Mouse (Mus musculus) megakaryocyte, embryonic 14.5 days (primary cell): Measurements from ENCODE around the gene Myof. TPM values are rescaled to one million over a fixed set of nuclear protein-coding genes. Genes with fewer than 3 reads are reported as not detected.

Experiments used
- H3K27me3 ChIP-seq: replicated peaks from 2 replicates; pipeline ENCODE3; 2012; ENCODE audit warnings: inconsistent platforms
- H3K36me3 ChIP-seq: replicated peaks from 2 replicates; pipeline ENCODE3; 2012; ENCODE audit warnings: low read length, inconsistent platforms, mixed read lengths
- H3K4me1 ChIP-seq: 2 replicates; pipeline ENCODE4 v1.6.1; 2012; ENCODE audit warnings: inconsistent platforms
- H3K4me3 ChIP-seq: replicated peaks from 2 replicates; pipeline ENCODE3; 2012; ENCODE audit warnings: moderate library complexity, mild to moderate bottlenecking, inconsistent platforms
- H3K9me3 ChIP-seq: 2 replicates; pipeline ENCODE4 v1.6.1; 2012; ENCODE audit warnings: inconsistent platforms
- FLI1 ChIP-seq: IDR thresholded peaks from 2 replicates; pipeline ENCODE4 v1.6.1; 2012; ENCODE audit warnings: low read length, inconsistent platforms, mixed read lengths
- GATA1 ChIP-seq: IDR thresholded peaks from 3 replicates; pipeline ENCODE4 v1.6.1; 2012; ENCODE audit warnings: mixed read lengths, low read length, inconsistent platforms, borderline replicate concordance
- polyA plus RNA-seq: library from polyadenylated mRNA; stranded (reverse); fragments of >175 nt; gene quantifications from 2 replicates; pipeline ENCODE4 v1.2.3, GENCODE M21; 2012; ENCODE audit warnings: low replicate concordance; ENCODE audit not compliant: insufficient read depth

The Myof gene
- polyA plus RNA-seq, 1 experiment, result 6.2 TPM

GRCm38 (mm10) chr19:37927911-37928310, 115.5 kb downstream of the Myof start:
- H3K4me3 ChIP-seq, result no peak overlapping the region
- no peak for TF ChIP-seq GATA1
- no peaks in the 10 kb centered on the region for H3K36me3 ChIP-seq

GRCm38 (mm10) chr19:37925323-37925722, 118.1 kb downstream of the Myof start:
- no peaks in the 10 kb centered on the region for H3K36me3 ChIP-seq

More at GRCm38 (mm10) chr19:37927911-37928310, 115.5 kb downstream of the Myof start:
- H3K4me1 ChIP-seq, result no peaks in the 10 kb centered on the region
- peaks cover 3% of the 10 kb centered on the region; the same call in 1 of the 2 replicates for H3K9me3 ChIP-seq
- peaks cover 3% of the 10 kb centered on the region for H3K27me3 ChIP-seq

GRCm38 (mm10) chr19:37924266-37924665, 119.1 kb downstream of the Myof start:
- Histone ChIP-seq H3K9me3 (peaks cover 3% of the 10 kb centered on the region; the same call in 1 of the 2 replicates), H3K4me3 (no peak overlapping the region), H3K27me3 (peaks cover 8% of the 10 kb centered on the region), H3K4me1 (no peaks in the 10 kb centered on the region), H3K36me3 (no peaks in the 10 kb centered on the region)
- no peak for TF ChIP-seq GATA1
- no peak for TF ChIP-seq FLI1

More at GRCm38 (mm10) chr19:37925323-37925722, 118.1 kb downstream of the Myof start:
- Histone ChIP-seq H3K9me3 (peaks cover 3% of the 10 kb centered on the region; the same call in 1 of the 2 replicates), H3K4me1 (no peaks in the 10 kb centered on the region), H3K27me3 (peaks cover 3% of the 10 kb centered on the region), H3K4me3 (no peak overlapping the region)
- no peak for TF ChIP-seq GATA1
- no peak for TF ChIP-seq FLI1

GRCm38 (mm10) chr19:37921098-37921497, 122.3 kb downstream of the Myof start:
- Histone ChIP-seq H3K9me3 (no peaks in the 10 kb centered on the region), H3K27me3 (peaks cover 10% of the 10 kb centered on the region), H3K4me1 (peaks cover 5% of the 10 kb centered on the region; the same call in 1 of the 2 replicates), H3K4me3 (no peak overlapping the region), H3K36me3 (no peaks in the 10 kb centered on the region)
- TF ChIP-seq FLI1 (no peak), GATA1 (no peak)

GRCm38 (mm10) chr19:37918515-37918932, 124.9 kb downstream of the Myof start:
- Histone ChIP-seq H3K4me3 (no peak overlapping the region), H3K36me3 (no peaks in the 10 kb centered on the region), H3K9me3 (no peaks in the 10 kb centered on the region), H3K4me1 (peaks cover 5% of the 10 kb centered on the region; the same call in 1 of the 2 replicates), H3K27me3 (peaks cover 10% of the 10 kb centered on the region)
- TF ChIP-seq FLI1, result no peak
- TF ChIP-seq GATA1, result no peak

GRCm38 (mm10) chr19:37914261-37914660, 129.1 kb downstream of the Myof start:
- Histone ChIP-seq H3K4me3 (no peak overlapping the region), H3K36me3 (no peaks in the 10 kb centered on the region)
- TF ChIP-seq GATA1 (no peak), FLI1 (no peak)

GRCm38 (mm10) chr19:37912501-37912900, 130.9 kb downstream of the Myof start:
- peaks cover 4% of the 10 kb centered on the region for H3K27me3 ChIP-seq
- no peaks in the 10 kb centered on the region for H3K36me3 ChIP-seq
- no peak overlapping the region for H3K4me3 ChIP-seq
- no peak for TF ChIP-seq FLI1
- TF ChIP-seq GATA1, result no peak
- no peaks in the 10 kb centered on the region for H3K4me1 ChIP-seq
- no peaks in the 10 kb centered on the region for H3K9me3 ChIP-seq

More at GRCm38 (mm10) chr19:37914261-37914660, 129.1 kb downstream of the Myof start:
- Histone ChIP-seq H3K27me3 (peaks cover 6% of the 10 kb centered on the region), H3K4me1 (peaks cover 5% of the 10 kb centered on the region; the same call in 1 of the 2 replicates), H3K9me3 (no peaks in the 10 kb centered on the region)

- Histone ChIP-seq H3K4me3 (no peak overlapping the region), H3K9me3 (no peaks in the 10 kb centered on the region), H3K36me3 (no peaks in the 10 kb centered on the region), H3K27me3 (peaks cover 11% of the 10 kb centered on the region), H3K4me1 (no peaks in the 10 kb centered on the region)
- TF ChIP-seq FLI1 (no peak), GATA1 (no peak)
Observed at GRCm38 (mm10) chr19:37909830-37910261, 133.5 kb downstream of the Myof start.

- Histone ChIP-seq H3K9me3 (no peaks in the 10 kb centered on the region), H3K36me3 (no peaks in the 10 kb centered on the region), H3K4me1 (no peaks in the 10 kb centered on the region), H3K4me3 (no peak overlapping the region), H3K27me3 (peaks cover 10% of the 10 kb centered on the region)
- TF ChIP-seq FLI1, result no peak
- no peak for TF ChIP-seq GATA1
Observed at GRCm38 (mm10) chr19:37907451-37908320, 135.7 kb downstream of the Myof start.

- Histone ChIP-seq H3K36me3 (no peaks in the 10 kb centered on the region), H3K9me3 (no peaks in the 10 kb centered on the region), H3K27me3 (peaks cover 12% of the 10 kb centered on the region), H3K4me3 (no peak overlapping the region), H3K4me1 (no peaks in the 10 kb centered on the region)
- TF ChIP-seq FLI1 (no peak), GATA1 (no peak)
Observed at GRCm38 (mm10) chr19:37906916-37907315, 136.5 kb downstream of the Myof start.
